Mouse (Mus musculus) ES-E14 (cell line): ENCODE measurements around the gene Ift140.

Experiments used
- CHD2 ChIP-seq: IDR thresholded peaks from 2 replicates; pipeline ENCODE4 v1.6.1; 2014; ENCODE audit warnings: mild to moderate bottlenecking, low read depth, low read length, inconsistent platforms
- ZC3H11A ChIP-seq: IDR thresholded peaks from 2 replicates; pipeline ENCODE4 v1.6.1; 2012; ENCODE audit warnings: low read depth, mild to moderate bottlenecking, inconsistent platforms, low read length, borderline replicate concordance

GRCm38 (mm10) chr17:25111220-25111619 is 95.3 kb downstream of the Ift140 start:
- TF ChIP-seq ZC3H11A (no peak), CHD2 (no peak)
